Mouse (Mus musculus): ENCODE results near the gene Clstn2. TPM values are rescaled to one million over a fixed set of nuclear protein-coding genes. Genes with fewer than 3 reads are reported as not detected.

Gene Clstn2
- 0.61 and 1.8 TPM in 2 replicates for total RNA-seq (2014; rRNA removed; ENCODE audit: low replicate concordance)
- polyA plus RNA-seq (2015; fragmentation: Nextera tagmentation; extraction: Ambion mirVana), result 0.14 and 0.19 TPM in 2 replicates

DNA sequence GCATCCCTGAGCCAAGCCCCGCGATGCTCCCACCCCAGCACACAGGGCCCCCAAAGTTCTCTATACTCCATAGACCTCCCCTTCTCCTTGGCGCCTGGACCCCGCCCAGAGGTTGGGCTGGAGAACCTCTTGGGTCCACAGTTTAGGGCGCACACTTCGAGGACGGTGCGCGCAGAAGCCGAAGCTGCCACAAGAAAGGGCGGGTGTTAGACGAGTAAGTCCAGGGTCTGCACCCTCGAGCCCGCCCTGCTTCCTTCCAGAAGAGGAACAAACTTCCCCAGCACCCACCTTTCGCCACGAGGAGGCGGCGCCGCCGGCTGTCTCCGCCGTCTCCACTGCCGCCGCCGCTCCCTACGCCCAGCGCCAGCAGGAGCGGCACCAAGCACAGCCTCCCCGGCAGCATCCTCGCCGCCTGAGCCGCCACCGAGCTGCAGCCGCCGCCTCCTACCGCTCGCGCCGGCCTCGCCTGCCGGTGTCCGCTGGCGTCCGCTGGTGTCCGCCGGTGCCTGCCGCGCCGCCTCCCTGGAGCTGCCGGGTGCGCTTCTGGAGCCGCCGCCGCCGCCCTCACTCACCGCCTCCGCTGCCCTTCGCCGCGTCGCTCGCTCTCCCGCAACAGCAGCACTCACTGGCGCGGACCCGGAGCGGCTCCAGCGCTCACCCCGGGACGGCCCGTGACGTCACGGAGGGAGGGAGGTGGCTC is at the start of gene Clstn2:
TSS of gene Clstn2 (minus strand) at position 609 of the 700 bp plus-strand sequence.
- Histone ChIP-seq H3K27me3 (ENCODE audit: control insufficient read depth, insufficient read depth, low read length) (peaks cover 57% of the 10 kb centered on the region), H3K36me3 (replicated peaks; ENCODE audit: control insufficient read depth, insufficient read depth, low read length) (no peaks in the 10 kb centered on the region), H3K9me3 (replicated peaks; ENCODE audit: control insufficient read depth, low read length) (no peaks in the 10 kb centered on the region), H3K4me1 (ENCODE audit: control insufficient read depth, insufficient read depth) (0 out of 2 replicates have a peak, but pooled peaks cover 10% of the 10 kb centered on the region), H3K27ac (ENCODE audit: low read depth) (no peak within 1 kb of the TSS), H3K4me2 (ENCODE audit: low read depth, low read length) (peak within 1 kb of the TSS; percentile 95), H3K9ac (replicated peaks; ENCODE audit: low read depth, low read length) (no peak within 1 kb of the TSS), H3K4me3 (ENCODE audit: low read depth, low read length) (peak within 1 kb of the TSS; percentile 59)
- ATAC-seq (ENCODE audit: insufficient read depth, low read depth) (peak; percentile 49; the same call in 1 of the 2 replicates), DNase-seq (ENCODE audit: low spot score) (peak; percentile 7)
- TF ChIP-seq EP300 (IDR thresholded peaks at IDR 0.05; ENCODE audit: low read depth), result no peak
- TF ChIP-seq CTCF (IDR thresholded peaks at IDR 0.05; ENCODE audit: low read depth), result no peak
- WGBS, result under 1% methylated on average over 47 of the region's 73 CpGs

DNA sequence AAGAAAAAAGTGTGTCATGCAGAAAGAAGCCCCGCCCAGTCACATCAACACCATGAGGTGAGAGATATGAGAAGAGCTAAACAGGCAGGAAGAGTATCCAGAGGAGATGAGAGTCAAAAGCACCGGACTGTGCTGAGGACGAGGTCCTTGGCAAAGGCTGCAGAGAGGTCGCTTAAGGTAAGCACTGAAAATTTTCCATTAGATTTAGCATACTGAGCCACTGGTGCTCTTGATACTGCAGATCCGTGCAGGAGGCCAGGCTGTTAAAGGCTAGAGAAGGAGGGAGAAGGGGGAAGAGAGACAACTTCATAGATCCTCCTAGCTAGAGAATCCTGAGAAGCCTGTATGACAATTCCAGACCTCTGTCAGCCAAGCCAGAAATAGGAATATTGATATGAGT is 34.8 kb upstream of the Clstn2 start:
- no peaks in the 10 kb centered on the region for H3K27me3 ChIP-seq (ENCODE audit: control insufficient read depth, insufficient read depth, low read length)
- no peak overlapping the region for H3K27ac ChIP-seq (ENCODE audit: low read depth)
- H3K4me1 ChIP-seq (ENCODE audit: control insufficient read depth, insufficient read depth), result no peaks in the 10 kb centered on the region
- no peak for TF ChIP-seq CTCF (IDR thresholded peaks at IDR 0.05; ENCODE audit: low read depth)
- no peak overlapping the region for H3K4me3 ChIP-seq (ENCODE audit: low read depth, low read length)
- H3K36me3 ChIP-seq (replicated peaks; ENCODE audit: control insufficient read depth, insufficient read depth, low read length), result no peaks in the 10 kb centered on the region
- no peak for DNase-seq (ENCODE audit: low spot score)
- no peak for ATAC-seq (ENCODE audit: insufficient read depth, low read depth)
- H3K9ac ChIP-seq (replicated peaks; ENCODE audit: low read depth, low read length), result no peak overlapping the region
- no peak overlapping the region for H3K4me2 ChIP-seq (ENCODE audit: low read depth, low read length)
- H3K9me3 ChIP-seq (replicated peaks; ENCODE audit: control insufficient read depth, low read length), result no peaks in the 10 kb centered on the region
- 40% methylated on average over 5 of the region's 5 CpGs for WGBS

DNA sequence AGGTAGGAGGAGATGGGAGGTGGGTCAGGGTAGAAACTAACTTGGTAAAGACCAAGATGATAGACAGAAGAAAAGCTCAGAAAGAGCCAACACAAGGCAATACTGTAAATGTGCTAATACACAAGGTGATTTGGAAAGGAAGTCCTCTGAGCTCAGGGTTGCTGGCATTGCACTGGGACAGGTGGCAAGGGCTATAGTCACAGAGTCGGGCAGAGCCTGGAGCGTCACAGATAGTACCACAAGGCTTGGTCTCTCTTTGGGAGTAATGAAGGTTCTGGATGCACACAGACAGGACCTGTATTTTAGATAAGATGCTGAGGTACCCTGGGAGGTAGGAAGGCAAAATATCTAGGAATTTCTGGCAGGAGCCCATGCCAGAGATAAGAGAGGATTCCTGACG is 28.7 kb upstream of the Clstn2 start:
- ATAC-seq (ENCODE audit: insufficient read depth, low read depth) (no peak), DNase-seq (ENCODE audit: low spot score) (no peak)
- Histone ChIP-seq H3K4me3 (ENCODE audit: low read depth, low read length) (no peak overlapping the region), H3K36me3 (replicated peaks; ENCODE audit: control insufficient read depth, insufficient read depth, low read length) (no peaks in the 10 kb centered on the region), H3K9ac (replicated peaks; ENCODE audit: low read depth, low read length) (no peak overlapping the region), H3K4me2 (ENCODE audit: low read depth, low read length) (no peak overlapping the region), H3K27me3 (ENCODE audit: control insufficient read depth, insufficient read depth, low read length) (no peaks in the 10 kb centered on the region), H3K9me3 (replicated peaks; ENCODE audit: control insufficient read depth, low read length) (no peaks in the 10 kb centered on the region), H3K4me1 (ENCODE audit: control insufficient read depth, insufficient read depth) (no peaks in the 10 kb centered on the region), H3K27ac (ENCODE audit: low read depth) (no peak overlapping the region)
- TF ChIP-seq CTCF (IDR thresholded peaks at IDR 0.05; ENCODE audit: low read depth) (no peak), EP300 (IDR thresholded peaks at IDR 0.05; ENCODE audit: low read depth) (no peak)
- 43% methylated on average over 3 of the region's 3 CpGs for WGBS

DNA sequence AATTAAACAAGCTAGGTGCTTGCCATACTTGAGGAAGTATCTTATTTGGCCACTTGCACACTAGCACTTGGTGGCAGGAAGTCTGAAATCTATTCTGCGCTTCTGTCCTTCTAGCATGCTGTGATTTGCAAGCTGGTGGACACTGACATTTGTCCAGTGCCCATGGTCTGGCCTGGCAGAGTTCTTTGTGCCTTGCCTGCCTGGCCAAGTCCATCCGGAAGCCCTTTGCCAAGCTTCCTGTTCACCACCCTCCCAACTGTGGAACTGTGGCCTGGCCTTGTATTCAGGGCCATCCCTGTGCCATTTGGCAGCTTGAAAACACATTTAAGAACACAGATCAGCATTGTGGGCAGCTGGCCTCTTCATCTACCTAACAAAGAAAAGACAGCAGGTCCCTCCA is 24.3 kb upstream of the Clstn2 start:
- Histone ChIP-seq H3K4me1 (ENCODE audit: control insufficient read depth, insufficient read depth) (no peaks in the 10 kb centered on the region), H3K9ac (replicated peaks; ENCODE audit: low read depth, low read length) (no peak overlapping the region), H3K27ac (ENCODE audit: low read depth) (no peak overlapping the region), H3K4me2 (ENCODE audit: low read depth, low read length) (no peak overlapping the region), H3K27me3 (ENCODE audit: control insufficient read depth, insufficient read depth, low read length) (no peaks in the 10 kb centered on the region), H3K4me3 (ENCODE audit: low read depth, low read length) (no peak overlapping the region), H3K9me3 (replicated peaks; ENCODE audit: control insufficient read depth, low read length) (no peaks in the 10 kb centered on the region), H3K36me3 (replicated peaks; ENCODE audit: control insufficient read depth, insufficient read depth, low read length) (no peaks in the 10 kb centered on the region)
- 84% methylated on average over 2 of the region's 2 CpGs for WGBS
- ATAC-seq (ENCODE audit: insufficient read depth, low read depth) (no peak), DNase-seq (ENCODE audit: low spot score) (no peak)
- no peak for TF ChIP-seq CTCF (IDR thresholded peaks at IDR 0.05; ENCODE audit: low read depth)

DNA sequence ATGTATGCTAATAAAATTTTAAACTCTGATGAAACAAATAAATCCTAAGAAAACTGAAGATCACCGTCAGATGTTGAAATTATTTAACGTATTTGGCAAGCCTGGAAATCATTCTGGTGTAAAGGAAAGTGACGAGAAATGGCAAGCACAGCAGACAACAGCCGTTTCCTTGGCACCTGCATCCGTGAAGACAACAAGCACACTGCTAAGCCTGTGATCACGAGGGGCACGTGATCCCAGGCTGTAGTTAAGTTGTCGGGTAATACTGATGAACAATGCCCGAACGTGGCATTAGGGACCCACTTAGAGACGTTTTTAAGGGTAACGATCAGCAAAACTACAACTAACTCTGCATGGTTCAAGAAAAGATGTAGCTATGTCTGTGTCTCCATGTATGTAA is 18.4 kb upstream of the Clstn2 start:
- Histone ChIP-seq H3K27me3 (ENCODE audit: control insufficient read depth, insufficient read depth, low read length) (no peaks in the 10 kb centered on the region), H3K4me2 (ENCODE audit: low read depth, low read length) (no peak overlapping the region), H3K9ac (replicated peaks; ENCODE audit: low read depth, low read length) (no peak overlapping the region), H3K9me3 (replicated peaks; ENCODE audit: control insufficient read depth, low read length) (no peaks in the 10 kb centered on the region), H3K4me1 (ENCODE audit: control insufficient read depth, insufficient read depth) (no peaks in the 10 kb centered on the region), H3K4me3 (ENCODE audit: low read depth, low read length) (no peak overlapping the region), H3K36me3 (replicated peaks; ENCODE audit: control insufficient read depth, insufficient read depth, low read length) (no peaks in the 10 kb centered on the region), H3K27ac (ENCODE audit: low read depth) (no peak overlapping the region)
- 73% methylated on average over 12 of the region's 12 CpGs for WGBS
- DNase-seq (ENCODE audit: low spot score) (no peak), ATAC-seq (ENCODE audit: insufficient read depth, low read depth) (no peak)
- TF ChIP-seq CTCF (IDR thresholded peaks at IDR 0.05; ENCODE audit: low read depth) (no peak), EP300 (IDR thresholded peaks at IDR 0.05; ENCODE audit: low read depth) (no peak)

Measured in heart, postnatal 0 days (tissue).